Mouse (Mus musculus): Measurements from ENCODE around the gene Crtc3.

Gene Crtc3

DNA sequence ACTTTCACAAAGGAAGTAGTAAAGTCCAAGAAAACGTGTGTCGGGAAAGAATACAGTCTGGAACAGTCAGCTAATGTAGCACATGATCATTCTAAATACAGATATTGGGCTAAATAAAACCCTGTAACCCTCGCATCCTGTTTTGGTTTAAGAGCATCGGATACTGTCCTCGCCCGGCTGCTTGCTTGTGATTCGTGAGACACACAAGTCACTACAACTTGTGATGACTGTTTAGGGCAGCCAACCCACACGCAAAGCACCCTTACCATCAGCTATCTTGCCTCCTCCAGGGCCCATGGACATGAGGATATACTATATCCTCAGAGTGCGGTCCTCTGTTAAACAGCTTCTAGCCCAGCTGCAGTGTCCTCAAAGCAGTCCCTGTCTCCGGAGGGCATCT is 50.2 kb downstream of the Crtc3 start:
- no peak for DNase-seq

DNA sequence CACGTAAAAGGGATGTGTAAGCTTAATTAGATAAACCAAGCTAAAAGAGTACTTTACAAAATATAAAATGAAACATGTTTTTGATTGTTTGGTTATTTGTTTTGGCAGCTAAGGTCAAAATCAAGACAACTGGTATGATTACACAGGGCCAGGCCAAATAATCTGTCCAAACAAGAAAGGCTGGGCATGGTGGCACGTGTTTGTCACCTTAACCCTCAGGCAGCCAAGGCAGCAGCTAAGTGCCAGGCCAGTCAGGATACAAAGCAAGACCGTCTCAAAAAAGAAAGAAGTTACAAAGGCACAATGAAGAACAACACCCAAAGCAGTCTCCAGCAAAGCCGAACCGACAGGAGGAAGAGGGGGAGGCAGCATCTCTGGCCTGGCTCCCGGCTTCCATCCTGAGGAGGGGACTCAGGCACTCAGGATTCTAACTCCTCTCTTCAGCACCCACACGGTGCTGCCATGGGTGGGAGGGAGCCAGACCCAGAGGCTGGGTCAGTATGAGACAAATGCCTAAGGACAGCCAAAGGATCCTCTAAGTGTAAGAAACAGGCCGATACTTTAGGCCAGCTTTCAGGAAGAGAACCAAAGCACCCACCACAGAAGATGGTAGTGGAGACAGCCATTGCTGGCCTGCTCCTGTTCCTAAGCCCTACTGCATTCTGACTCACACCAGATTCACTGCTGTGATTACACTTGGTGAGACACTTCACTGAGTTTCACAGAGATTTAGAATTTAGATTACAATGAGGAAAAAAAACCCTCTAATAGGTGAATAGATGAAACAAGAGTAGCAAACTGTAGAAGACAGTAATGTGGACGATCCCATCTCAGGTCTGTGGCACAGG is 51.5 kb downstream of the Crtc3 start:
- DNase-seq = no peak

DNA sequence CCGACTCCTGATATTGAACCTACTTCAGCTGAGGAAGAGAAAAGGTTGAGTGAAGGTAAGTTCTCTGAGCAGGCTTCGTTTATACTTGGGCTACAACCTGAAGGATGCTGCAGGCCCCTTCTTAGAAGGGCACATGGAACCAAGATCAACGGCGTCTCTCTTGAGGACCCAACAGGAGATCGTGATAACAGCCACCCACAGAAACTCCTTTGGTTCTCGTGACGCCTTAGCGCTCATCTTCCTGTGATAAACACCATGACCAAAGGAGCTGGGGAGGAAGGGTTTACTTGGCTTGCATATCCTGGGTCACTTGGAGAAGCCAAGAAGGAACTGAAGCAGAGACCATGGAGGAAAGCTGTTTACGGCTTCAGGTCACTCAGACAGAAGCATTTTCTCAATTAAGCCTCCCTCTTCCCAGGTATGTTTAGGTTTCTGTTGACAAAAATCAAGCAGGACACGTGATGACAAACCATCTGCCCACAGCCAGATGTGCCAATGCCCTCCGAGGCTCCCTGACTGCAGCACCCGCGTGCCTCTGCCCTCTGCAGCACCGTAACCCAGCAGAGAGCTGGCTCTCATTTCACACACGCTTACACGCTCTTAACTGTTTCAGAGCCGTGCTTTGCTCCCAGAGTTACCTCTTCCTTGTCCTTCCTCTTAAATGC is 52.3 kb downstream of the Crtc3 start:
- no peak for DNase-seq

DNA sequence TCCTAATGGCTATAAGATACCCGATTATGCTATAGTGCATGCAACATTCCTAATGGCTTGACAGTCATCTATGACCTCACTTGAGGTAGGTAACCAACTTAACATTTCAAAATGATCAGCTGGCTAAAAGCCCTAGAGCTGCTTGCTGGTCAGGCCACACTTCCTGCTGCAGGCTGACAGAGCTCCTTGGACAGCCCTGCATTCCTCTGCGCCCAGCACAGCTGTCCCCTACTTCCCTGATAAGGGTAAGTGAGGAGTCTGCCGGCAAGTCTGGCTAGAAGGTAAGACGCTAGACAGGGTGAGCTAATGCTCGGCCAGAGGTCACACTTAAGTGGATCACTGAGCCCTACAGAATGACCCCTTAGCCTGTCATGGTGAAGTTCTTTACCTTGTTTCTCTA is 52.8 kb downstream of the Crtc3 start:
- DNase-seq = no peak

DNA sequence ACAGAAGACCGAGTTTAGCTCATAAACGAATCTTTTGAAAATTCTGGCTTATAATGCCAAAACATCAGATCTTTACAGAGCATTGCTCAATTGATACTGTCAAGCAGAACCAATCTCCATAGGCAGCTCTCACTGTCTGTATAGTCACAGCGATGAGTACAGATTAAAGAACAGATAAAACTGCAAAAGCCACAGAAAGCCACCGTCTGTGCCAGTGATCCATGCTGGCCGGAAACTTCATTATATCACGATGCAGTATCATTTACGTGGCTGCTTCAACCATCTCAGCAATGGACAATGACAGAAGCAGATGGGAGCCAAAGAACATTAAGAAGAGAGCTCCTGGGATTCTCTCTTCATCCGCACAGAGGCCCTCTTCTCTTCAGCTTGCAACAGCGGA is 53.9 kb downstream of the Crtc3 start:
- DNase-seq = no peak

DNA sequence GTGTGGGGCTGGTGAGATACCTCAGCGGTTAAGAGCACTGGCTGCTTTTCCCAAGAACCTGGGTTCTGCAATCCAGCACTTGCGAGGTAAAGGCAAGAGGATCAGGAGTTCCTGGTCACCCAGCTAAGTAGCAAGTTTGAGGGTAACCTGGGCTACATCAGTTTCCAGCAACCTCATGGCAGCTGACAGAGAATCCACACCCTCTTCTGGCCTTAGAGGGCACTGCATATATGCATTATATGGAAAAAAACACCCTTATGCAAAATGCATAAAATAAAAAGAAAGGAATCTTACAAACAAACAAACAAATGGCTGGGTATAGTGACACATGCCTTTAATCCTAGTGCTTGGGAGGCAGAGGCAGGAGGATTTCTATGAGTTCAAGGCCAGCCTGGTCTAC is 55.0 kb downstream of the Crtc3 start:
- DNase-seq = no peak

DNA sequence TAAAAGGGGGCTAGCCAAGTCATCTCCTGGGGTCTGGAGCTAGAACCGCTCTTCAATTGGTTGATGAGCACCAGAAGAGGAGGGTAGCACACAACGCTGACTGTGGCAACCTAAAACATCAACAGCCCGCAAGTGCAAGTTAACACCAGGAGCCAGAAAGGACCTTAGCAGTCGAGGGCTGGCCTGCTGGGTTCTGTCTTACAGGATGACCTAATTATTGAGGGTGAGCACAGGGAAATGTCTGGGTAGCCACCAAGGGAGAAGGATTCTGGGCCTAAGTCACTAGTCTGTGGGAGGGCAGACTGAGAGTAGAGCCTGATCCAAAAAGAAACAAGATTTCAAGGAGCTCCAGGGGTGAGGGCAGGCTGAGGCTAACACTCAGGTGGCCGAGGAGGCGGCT is 56.7 kb downstream of the Crtc3 start:
- DNase-seq = no peak

DNA sequence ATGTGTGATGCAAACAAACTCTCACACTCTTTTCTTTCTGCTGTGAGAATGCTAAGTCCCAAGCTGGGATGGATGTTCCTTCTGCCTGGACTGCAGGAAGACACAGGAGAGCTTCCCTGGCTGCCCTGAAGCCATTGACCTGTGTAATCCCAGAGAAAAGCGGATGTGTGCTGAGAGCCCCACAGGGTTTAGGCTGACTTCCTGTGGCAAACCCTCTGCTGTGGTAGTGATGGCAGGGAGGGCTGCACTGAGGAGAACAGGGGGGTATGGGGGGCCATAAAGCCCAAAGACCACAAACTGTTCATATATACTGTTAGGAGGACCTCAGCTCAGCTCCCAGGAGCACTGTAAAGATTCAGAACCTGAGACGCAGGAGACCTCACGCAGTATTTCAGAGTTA is 57.3 kb downstream of the Crtc3 start:
- DNase-seq = no peak

DNA sequence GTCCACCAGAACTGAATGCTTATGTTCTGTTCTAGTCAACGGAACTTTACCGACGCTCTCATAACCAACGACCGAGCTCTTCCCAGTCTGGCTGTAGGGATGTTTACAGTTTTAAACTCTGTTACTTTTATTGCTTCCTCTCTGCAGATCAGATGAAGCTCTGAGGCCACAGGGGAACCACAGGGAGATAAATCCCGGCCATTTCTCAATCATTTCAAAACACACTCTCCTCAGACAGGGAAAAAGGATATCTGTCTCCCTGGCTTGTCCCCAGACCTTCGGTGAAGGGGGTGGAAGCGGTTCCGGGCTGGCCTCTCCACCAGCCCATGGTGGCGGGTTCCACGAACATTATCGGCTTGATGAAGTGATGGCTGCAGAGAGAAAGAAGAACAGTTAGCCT is 59.3 kb downstream of the Crtc3 start:
- no peak for DNase-seq

DNA sequence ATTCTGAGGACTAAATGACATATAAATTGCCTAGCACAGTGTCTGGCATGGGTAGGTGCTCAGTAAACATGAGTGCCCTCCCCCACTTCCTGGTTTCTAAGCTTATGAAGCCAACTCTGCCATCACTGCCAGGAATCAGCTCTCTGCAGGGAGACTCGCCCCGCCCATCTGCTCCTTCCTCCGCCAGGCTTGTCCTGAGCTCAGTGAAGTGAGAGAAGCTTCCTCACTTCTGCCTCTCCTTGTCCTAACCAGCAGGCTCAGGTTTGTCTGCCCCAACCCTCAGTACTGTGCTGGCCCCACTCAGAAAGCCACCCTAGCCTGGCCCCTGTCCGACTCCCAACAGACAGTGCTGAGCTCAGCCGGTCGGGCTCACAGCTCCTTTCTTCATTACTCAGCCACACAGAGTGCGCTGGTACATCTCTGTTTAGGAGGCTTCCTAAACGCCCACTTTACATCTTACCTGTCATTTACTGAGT is 59.9 kb downstream of the Crtc3 start:
- peak; percentile 82 for DNase-seq

DNA sequence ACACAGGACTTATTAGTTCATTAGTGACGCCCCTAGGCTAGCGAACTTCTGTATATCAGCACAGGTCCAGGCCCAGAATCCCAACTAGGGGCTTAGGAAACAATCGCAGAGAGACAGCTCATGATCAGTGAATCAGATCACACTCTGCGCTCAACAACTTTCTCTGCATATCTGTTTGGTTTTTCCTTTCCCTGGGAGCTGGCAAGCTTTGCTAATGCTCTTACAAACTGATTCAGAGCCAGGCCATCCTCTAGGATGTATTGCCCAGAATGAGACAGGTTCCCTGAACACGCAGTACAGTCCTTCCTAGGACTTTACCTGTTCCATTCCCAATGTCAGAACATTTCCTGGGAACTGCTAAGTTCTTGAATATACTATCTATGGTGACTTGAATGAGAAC is 61.7 kb downstream of the Crtc3 start:
- no peak for DNase-seq

DNA sequence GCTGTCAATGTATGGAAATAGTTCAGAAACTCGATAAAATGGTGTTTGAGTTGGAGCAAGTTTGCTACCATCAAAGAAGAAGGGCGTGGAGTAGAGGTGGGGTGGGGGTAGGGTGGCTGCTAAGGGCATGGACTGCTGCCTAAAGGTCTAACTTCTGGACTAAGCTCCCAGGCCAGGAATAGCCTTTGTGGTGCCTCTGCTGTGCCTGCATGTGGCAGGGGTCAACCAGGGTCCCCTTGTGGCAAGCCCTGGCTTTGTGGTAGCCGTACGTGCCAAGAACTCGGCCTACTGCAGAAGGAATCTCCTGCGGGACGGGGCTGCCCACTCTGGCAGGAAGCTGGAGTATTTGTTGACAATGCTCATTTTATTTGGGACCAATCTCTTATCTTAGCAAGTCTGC is 62.8 kb downstream of the Crtc3 start:
- DNase-seq = no peak

DNA sequence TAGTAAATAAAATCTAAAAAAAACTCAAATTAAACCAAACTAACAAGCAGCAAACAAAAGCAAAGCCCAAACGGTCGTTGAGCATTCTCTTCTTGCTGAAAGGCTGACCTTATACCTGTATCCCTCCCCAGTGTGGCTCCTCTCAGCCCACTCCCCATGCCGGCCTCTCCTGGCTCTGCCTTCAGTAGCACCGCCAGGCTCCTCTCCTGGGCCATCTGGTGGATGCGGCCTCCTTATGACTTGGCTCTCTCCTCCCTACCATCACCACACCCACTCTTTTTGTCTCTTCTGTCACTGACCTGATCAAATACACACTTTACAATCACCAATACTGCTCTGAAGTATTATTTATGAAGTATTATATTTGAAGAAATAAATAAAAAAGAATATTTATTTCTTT is 65.4 kb downstream of the Crtc3 start:
- DNase-seq = no peak

DNA sequence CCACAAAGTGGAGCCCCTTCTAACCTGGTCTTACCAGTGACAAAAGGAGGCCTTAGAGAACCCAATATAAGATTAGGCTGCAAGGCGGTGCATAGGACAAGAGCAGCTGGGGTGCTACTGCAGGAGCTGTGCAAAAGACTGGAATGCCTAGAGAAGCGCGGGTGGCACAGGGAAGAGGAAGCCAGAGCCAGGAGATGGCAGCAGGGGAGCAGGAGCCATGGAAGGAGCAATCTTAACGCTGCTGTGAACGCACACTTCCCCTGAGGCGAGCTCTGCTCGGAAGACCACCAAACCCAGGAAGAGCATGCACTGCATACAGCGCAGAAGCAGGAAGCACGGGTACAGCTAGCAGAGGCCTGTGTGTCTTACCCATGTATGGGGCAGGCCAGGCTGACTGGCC is 72.6 kb downstream of the Crtc3 start:
- no peak for DNase-seq

DNA sequence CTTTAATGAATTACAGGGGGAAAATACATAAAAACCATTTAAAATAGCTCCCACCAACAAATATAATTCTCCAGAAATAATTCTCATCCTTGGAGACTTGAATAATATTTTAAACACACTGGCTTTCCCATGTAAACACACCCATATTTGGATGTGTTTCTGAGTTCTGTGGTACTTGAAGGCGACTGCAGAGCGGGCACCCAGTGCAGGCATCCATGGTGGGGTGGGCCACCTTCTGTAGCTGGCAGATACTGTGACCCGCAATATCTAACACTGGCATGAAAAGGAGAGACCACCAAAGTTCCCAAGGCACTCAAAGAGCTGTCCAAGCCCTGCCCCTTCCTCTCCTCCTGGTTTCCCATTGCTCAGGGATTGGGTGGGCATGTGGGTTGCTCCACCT is 74.6 kb downstream of the Crtc3 start:
- no peak for DNase-seq

DNA sequence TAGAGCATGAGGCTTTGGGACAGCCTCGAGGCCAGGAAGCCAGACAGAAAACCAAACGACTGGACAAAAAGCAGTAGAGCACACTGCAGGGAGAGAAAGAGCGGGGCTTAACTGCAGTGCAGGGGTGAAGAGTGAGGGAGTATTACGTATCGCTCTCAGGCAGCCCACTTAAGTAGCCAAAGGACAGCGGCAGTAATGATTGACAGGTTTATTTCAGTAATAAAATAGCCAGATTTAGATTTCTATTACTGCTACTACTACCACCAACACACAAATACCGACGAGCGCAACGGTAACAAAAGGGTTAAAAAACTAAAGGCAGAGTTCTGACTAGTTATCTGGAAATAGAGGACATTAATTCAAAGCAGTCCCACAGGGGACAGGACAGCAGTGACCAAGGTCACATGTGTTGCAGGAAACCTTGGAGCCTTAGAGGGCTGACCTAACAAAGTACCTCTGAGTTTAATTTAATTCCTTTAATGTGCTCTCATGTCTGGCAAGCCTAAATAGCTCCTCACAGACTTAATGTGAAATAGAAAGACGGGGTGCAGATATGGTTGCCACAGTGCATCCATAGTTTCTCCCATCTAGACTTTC is 76.4 kb downstream of the Crtc3 start:
- no peak for DNase-seq

DNA sequence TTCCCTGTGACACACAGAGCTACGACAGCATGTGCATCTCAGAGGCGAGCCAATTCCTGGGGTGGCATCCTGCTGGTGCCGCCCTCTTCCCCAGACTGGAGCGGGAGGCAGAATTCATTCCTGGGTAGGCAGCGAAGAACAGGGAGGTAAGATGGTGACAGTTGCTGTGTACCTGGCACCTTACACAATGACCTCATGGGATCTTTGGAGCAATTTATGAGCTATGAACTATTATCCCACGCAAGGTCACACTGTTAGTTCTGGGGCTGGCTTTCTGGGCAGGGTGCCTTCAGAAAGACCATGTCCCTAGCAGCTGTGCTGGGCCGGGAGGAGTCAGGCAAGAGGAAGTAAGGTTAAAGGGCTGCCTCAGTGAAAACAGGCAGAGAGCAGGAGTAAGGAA is 77.0 kb downstream of the Crtc3 start:
- DNase-seq = no peak

DNA sequence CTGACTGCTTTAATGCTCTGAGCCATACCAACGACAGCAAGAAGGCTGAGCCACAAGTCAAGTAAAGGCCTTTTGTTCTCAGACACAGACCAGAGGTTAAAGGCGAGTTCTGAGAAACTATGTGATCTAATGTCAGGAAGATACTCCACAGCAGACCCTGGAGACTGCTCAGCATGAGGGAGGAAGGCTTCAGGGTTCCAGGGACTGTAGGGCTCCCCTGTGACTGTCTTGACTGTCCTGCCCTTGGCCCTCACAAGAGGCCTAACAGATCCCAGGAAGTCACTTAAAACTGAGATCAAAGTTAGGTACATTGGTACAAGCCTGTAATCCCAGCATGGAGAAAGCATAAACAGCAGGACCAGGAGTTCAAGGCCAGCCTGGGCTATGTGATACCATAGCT is 81.2 kb downstream of the Crtc3 start:
- DNase-seq = no peak

DNA sequence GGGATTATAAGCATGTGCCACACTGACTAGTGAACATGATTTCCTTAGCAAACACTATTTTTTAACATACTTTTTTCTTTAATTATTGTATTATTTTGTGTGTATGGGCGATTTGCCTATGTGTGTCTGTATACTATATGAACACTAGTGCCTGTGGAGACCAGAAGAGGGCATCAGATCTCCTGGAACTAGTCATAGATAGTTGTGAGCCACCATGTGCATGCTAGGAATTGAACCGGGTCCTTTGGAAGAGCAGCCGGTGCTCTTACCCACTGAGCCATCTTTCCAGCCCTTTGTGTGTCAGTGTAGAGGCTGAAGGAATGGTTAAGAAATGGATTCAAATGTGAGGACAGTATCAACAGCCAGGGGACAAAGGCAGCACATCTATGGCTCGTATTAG is 82.2 kb downstream of the Crtc3 start:
- DNase-seq = no peak

DNA sequence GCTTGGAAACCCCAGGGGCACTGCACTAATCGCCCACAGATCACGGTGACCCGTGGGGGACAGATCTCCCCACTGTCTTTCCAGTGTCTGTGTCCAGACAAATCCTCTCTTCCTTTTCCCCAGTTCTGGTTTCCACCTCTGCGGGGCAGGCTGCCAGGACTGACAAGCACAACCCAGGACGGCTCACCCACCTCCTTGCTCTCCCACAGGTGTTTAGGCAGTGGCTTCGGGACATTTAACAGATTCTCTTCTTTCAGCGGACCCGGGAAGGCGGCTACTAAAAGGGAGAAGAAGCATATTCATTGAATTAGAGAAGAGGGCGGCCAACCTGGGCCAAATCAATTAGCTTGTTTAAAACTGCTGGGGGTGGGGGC is 83.1 kb downstream of the Crtc3 start:
- no peak for DNase-seq

DNA sequence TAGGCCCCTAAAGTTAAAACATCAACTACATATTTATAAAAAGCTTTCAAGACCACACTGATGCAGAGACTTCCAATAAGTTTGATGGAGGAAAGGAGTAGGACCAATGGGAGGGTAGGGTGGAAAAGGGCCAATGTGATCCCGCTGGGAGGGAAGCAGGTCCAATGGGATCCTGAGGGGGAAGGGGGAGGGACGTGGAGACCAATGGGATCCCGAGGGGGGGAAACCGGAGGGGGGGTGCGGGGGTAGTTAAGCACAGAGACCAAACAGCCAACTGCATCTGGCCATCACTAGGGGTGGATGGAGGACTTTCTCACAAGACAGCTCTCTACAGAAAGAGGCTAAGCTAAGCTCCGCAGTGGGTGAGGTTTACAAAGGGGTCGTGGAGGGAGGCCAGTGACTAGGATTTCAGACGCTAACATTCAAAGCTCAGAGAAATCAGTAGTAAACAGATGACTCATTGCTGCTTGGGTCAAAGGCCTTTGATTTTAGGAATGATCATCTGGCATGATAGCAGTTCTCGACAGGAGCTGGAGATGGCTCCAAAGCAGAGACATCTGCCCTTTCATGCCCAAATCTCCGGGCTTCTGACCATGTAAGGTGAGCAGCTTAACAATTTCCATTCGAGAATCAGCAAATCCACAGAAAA is 83.6 kb downstream of the Crtc3 start:
- no peak for DNase-seq

DNA sequence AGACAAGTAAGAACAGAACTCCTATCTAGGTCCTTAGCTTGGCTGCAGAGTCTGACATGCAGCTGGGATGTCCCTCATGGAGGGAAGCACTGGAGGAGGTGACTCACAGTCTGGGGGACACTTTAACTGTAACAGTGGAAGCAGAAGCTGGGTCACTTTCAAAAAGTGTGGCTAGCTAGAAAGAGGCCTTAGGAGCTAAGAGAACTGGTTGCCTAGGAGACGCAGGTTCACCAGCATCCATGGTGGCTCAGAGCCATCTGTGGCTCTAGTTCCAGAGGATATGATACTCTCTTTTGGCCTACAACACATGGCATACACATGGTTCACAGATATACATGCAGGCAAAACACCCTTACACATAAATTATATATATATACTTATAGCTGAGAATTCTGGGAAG is 86.1 kb downstream of the Crtc3 start:
- no peak for DNase-seq

DNA sequence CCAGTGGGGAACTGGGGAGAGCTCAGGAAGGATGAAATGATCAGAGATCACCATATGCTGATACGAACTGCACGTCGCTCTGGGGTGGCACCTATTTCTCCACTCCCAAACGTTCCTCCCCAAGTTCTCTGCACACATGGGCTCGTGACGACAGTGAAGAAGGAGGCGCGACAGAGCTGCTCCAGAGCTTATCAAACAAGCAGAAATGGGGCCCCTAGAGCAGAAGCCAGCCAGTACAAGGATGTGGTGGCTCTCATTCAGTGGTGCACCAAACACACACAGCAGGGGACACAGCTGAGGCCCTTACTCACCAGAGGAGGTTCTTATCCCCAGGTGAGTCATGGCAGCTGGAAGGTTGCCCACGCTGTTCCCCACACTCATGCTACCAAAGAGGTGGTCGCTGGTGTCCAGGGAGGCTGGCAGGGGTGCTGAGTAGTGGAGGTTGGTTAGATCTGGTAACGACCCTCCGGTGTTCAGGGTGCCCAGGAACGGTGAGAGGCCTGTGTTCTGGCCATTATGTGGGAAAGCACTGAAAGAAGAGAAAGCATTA is 90.2 kb downstream of the Crtc3 start:
- DNase-seq = no peak

DNA sequence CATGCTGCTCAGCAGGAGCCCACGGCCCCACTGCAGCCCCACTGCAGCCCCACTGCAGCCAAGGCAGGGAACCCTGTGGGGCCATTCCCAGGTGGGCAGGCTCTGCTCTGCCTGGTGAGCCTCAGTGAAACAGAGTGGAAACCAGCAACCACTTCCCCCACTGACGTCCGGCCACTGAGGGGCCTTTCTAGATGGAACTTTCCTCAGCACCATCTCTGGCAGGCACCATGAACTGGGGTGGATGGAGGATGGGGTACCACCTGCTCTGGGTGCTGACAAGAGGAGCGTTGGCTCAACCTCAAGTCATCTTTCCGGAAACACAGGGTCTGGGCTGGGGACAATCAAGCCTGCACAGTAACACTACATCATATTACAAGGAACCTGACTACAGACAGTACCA is 90.8 kb downstream of the Crtc3 start:
- DNase-seq = no peak

All from layer of hippocampus, adult 9-11 months (tissue).